Mouse (Mus musculus) retina, postnatal 7 days (tissue): ENCODE data around the gene Epb41l2.

Source experiments
- DNase-seq: peaks from one replicate; pipeline ENCODE4 v3.0.0-alpha.2; 2012; ENCODE audit warnings: low read depth, low spot score

Epb41l2 gene

GRCm38 (mm10) chr10:25365158-25365557 lies 5.6 kb downstream of the Epb41l2 start:
- no peak for DNase-seq

- no peak for DNase-seq
These were observed 6.1 kb downstream of the Epb41l2 start for GRCm38 (mm10) chr10:25365708-25366107.

- no peak for DNase-seq
These were observed 7.1 kb downstream of the Epb41l2 start for GRCm38 (mm10) chr10:25366691-25367090.

GRCm38 (mm10) chr10:25368928-25369327 lies 9.3 kb downstream of the Epb41l2 start:
- DNase-seq = no peak

- DNase-seq = no peak
These were observed 10.1 kb downstream of the Epb41l2 start for GRCm38 (mm10) chr10:25369691-25370090.

GRCm38 (mm10) chr10:25371336-25371735 lies 11.7 kb downstream of the Epb41l2 start:
- DNase-seq = no peak

GRCm38 (mm10) chr10:25371915-25372371 lies 12.3 kb downstream of the Epb41l2 start:
- DNase-seq = no peak

- no peak for DNase-seq
These were observed 13.0 kb downstream of the Epb41l2 start for GRCm38 (mm10) chr10:25372510-25373148.

- no peak for DNase-seq
These were observed 15.4 kb downstream of the Epb41l2 start for GRCm38 (mm10) chr10:25375036-25375435.

GRCm38 (mm10) chr10:25380746-25381481 lies 21.3 kb downstream of the Epb41l2 start:
- no peak for DNase-seq

GRCm38 (mm10) chr10:25381951-25382350 lies 22.4 kb downstream of the Epb41l2 start:
- no peak for DNase-seq

GRCm38 (mm10) chr10:25383171-25383570 lies 23.6 kb downstream of the Epb41l2 start:
- no peak for DNase-seq

- no peak for DNase-seq
These were observed 24.8 kb downstream of the Epb41l2 start for GRCm38 (mm10) chr10:25384391-25384790.

GRCm38 (mm10) chr10:25385811-25386580 lies 26.4 kb downstream of the Epb41l2 start:
- DNase-seq = no peak

GRCm38 (mm10) chr10:25386868-25387267 lies 27.3 kb downstream of the Epb41l2 start:
- no peak for DNase-seq

- DNase-seq = no peak
These were observed 27.7 kb downstream of the Epb41l2 start for GRCm38 (mm10) chr10:25387268-25387667.

- DNase-seq = no peak
These were observed 33.2 kb downstream of the Epb41l2 start for GRCm38 (mm10) chr10:25392786-25393185.

- no peak for DNase-seq
These were observed 34.1 kb downstream of the Epb41l2 start for GRCm38 (mm10) chr10:25393721-25394120.

GRCm38 (mm10) chr10:25395236-25395886 lies 35.8 kb downstream of the Epb41l2 start:
- DNase-seq = no peak

- no peak for DNase-seq
These were observed 37.3 kb downstream of the Epb41l2 start for GRCm38 (mm10) chr10:25396859-25397258.

- no peak for DNase-seq
These were observed 38.4 kb downstream of the Epb41l2 start for GRCm38 (mm10) chr10:25397767-25398690.
